Comparison of ENCODE assay signal across 19 mouse cellular contexts in the genomic region with DNA sequence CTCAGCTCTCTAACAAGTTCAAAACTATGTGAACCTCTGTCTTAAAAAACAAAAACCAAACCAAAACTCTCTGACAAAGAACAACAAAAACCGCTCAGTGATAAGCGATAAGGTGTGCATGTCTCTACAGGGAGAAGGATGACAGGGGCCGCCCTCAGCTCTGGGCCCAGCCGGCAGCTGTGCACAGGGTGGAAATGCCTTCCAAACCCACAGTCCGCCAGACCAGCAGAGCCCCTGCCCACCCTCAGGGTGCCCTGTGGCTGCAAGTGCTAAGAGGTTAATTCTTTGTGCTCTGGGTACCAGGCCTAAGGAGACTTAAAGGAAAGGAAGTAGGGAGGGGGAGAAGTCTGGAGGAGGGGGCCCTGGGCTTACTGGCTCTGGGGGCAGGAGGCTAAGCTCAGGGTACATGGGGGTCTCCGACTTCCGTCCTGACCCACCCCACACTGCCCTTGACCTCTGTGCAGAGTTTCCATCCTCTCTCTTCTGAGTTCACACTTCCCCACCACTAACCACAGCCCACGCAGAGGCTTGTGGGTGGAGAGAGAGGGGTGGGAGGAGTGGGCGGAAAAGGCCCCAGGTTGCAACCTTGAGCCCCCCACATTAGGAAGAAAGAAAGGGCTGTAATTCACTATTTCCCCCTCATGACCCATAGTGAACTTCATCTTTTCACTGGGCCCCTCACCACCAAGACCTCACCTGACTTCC. TPM values are rescaled to one million over a fixed set of nuclear protein-coding genes. Genes with fewer than 3 reads are reported as not detected.
DNase-seq lines count a peak whose midpoint lies in the region; ATAC-seq lines count a peak whose summit lies in the region.
"Had no signal": no experiment of that assay in that cellular context is flagged by ENCODE, and none has a peak within 500 bp of the region (broad histone marks: within the 10 kb centered on the region; RNA-seq: fewer than 3 reads in every experiment).

No protein-coding gene starts in this region.

- H3K4me2 ChIP-seq in midbrain, embryonic 15.5 days = no peak overlapping the region
- H3K4me2 ChIP-seq: embryonic facial prominence, embryonic 15.5 days; limb, embryonic 13.5 days; neural tube, embryonic 15.5 days had no signal

- H3K9me3 ChIP-seq in midbrain, embryonic 15.5 days = no peaks in the 10 kb centered on the region
- H3K9me3 ChIP-seq: embryonic facial prominence, embryonic 15.5 days; forebrain, embryonic 10.5 days; limb, embryonic 13.5 days; midbrain, embryonic 10.5 days; neural tube, embryonic 15.5 days had no signal

- 89% methylated on average over 9 of the region's 9 CpGs for WGBS in midbrain, embryonic 15.5 days

- no peak overlapping the region for H3K9ac ChIP-seq in midbrain, embryonic 15.5 days
- H3K9ac ChIP-seq: embryonic facial prominence, embryonic 15.5 days; neural tube, embryonic 15.5 days had no signal

- H3K27ac ChIP-seq in midbrain, embryonic 15.5 days = no peak overlapping the region
- H3K27ac ChIP-seq: embryonic facial prominence, embryonic 15.5 days; forebrain, embryonic 10.5 days; gastrocnemius, adult 2 months; limb, embryonic 13.5 days; midbrain, embryonic 10.5 days; neural tube, embryonic 15.5 days had no signal

- DNase-seq in thymus, postnatal 0 days (ENCODE audit: low spot score) = peak; percentile 18
- DNase-seq in thymus, adult 18-20 months = no peak
- peak; percentile 70 for DNase-seq in induced T-regulatory cell, adult 2 months (ENCODE audit: low read depth)
- peak; percentile 49 for DNase-seq in splenic B cell, adult 2 months (ENCODE audit: low read depth, low spot score)
- DNase-seq: cerebellum, adult 18-20 months; gastrocnemius, adult 2 months; heart, adult 18-20 months; kidney, adult 9 months; kidney, postnatal 4 days; lung, postnatal 10 days; retina, postnatal 1 day had no signal

- H3K27me3 ChIP-seq in splenic B cell, adult 2 months (ENCODE audit: control insufficient read depth, insufficient read depth, low read length, poor library complexity, severe bottlenecking) = no peaks in the 10 kb centered on the region
- no peaks in the 10 kb centered on the region; the same call in 1 of the 2 replicates for H3K27me3 ChIP-seq in midbrain, embryonic 15.5 days (replicated peaks)
- H3K27me3 ChIP-seq: neural tube, embryonic 15.5 days had no signal

- ATAC-seq in activated CD4-positive, CD25-positive, alpha-beta regulatory T cell, adult 4 months = peak; percentile 18
- no peak for ATAC-seq in cerebellum, adult (ENCODE audit: insufficient number of reproducible peaks, low FRiP score, low TSS enrichment)
- no peak for ATAC-seq in midbrain, embryonic 15.5 days (replicated peaks)

- H3K36me3 ChIP-seq in splenic B cell, adult 2 months (ENCODE audit: control insufficient read depth, insufficient read depth, low read length, poor library complexity, severe bottlenecking) = no peaks in the 10 kb centered on the region
- H3K36me3 ChIP-seq in midbrain, embryonic 15.5 days (replicated peaks) = peaks cover 4% of the 10 kb centered on the region

- no peak overlapping the region for H3K4me3 ChIP-seq in midbrain, embryonic 15.5 days
- H3K4me3 ChIP-seq: embryonic facial prominence, embryonic 15.5 days; forebrain, embryonic 10.5 days; gastrocnemius, adult 2 months; limb, embryonic 13.5 days; midbrain, embryonic 10.5 days; neural tube, embryonic 15.5 days had no signal

- H3K4me1 ChIP-seq in midbrain, embryonic 15.5 days = peaks cover 13% of the 10 kb centered on the region

RNA-seq across cellular contexts. Expression of gene Tbkbp1, which starts 7.9 kb away (rescaled TPM):
- 0.82 and 0.98 TPM in 2 replicates for polyA plus RNA-seq in thymus, postnatal 0 days (2015; fragmentation: Nextera tagmentation; extraction: Ambion mirVana)
- polyA plus RNA-seq in activated CD4-positive, CD25-positive, alpha-beta regulatory T cell, adult 4 months (2017; shearing (Covaris generic)) = under 1 TPM in 1 of 2 experiments, not detected in 1; 0.37 TPM
- polyA plus RNA-seq in midbrain, embryonic 15.5 days (2015; fragmentation: Nextera tagmentation; extraction: Ambion mirVana) = 11.7 and 12.1 TPM in 2 replicates

RNA-seq across cellular contexts. Expression of gene Tbx21, which starts 28.2 kb away (rescaled TPM):
- polyA plus RNA-seq in thymus, postnatal 0 days (2015; fragmentation: Nextera tagmentation; extraction: Ambion mirVana) = 1.3 and 1.9 TPM in 2 replicates
- polyA plus RNA-seq in activated CD4-positive, CD25-positive, alpha-beta regulatory T cell, adult 4 months (2017; shearing (Covaris generic)) = 1 to 10 TPM; 4.5 to 5.6 TPM
- polyA plus RNA-seq in midbrain, embryonic 15.5 days (2015; fragmentation: Nextera tagmentation; extraction: Ambion mirVana) = 0.13 and 0.19 TPM in 2 replicates

RNA-seq across cellular contexts. Expression of gene Kpnb1, which starts 44.3 kb away (rescaled TPM):
- 37.0 and 39.8 TPM in 2 replicates for polyA plus RNA-seq in thymus, postnatal 0 days (2015; fragmentation: Nextera tagmentation; extraction: Ambion mirVana)
- 10 to 100 TPM; 28.8 to 40.6 TPM for polyA plus RNA-seq in activated CD4-positive, CD25-positive, alpha-beta regulatory T cell, adult 4 months (2017; shearing (Covaris generic))
- polyA plus RNA-seq in midbrain, embryonic 15.5 days (2015; fragmentation: Nextera tagmentation; extraction: Ambion mirVana) = 33.8 and 34.6 TPM in 2 replicates

Comparison
In these comparisons a context has a peak if more than half of its experiments do, and no peak if none do; other contexts are left out.
1. DNase-seq: peak in thymus, postnatal 0 days (single experiment), induced T-regulatory cell, adult 2 months (single experiment) and splenic B cell, adult 2 months (single experiment); none in thymus, adult 18-20 months (0 of 2).